Mouse (Mus musculus) kidney, embryonic 14.5 days (tissue): Measurements from ENCODE around the gene Mrgprb5. TPM values are rescaled to one million over a fixed set of nuclear protein-coding genes. Genes with fewer than 3 reads are reported as not detected.
"Not testable (repeated sequence)": the region's sequence is repeated elsewhere in the genome, so short reads cannot be mapped to it uniquely, and the experiment has no call there.

Experiments used
- ATAC-seq: fragments of 200-750 bp; cut with Nextera tagmentation; 2 replicates; pipeline ENCODE4 v1.8.0; 2017; ENCODE audit warnings: moderate number of reproducible peaks, mild to moderate bottlenecking, moderate TSS enrichment, moderate library complexity; ENCODE audit not compliant: low FRiP score, low TSS enrichment
- H3K27ac ChIP-seq: fragments of 300-500 bp; sonication (generic); 2 replicates; pipeline ENCODE4 v1.5.1; 2014; ENCODE audit warnings: low read depth, mild to moderate bottlenecking, low read length, moderate library complexity, mixed read lengths
- H3K27me3 ChIP-seq: fragments of 300-500 bp; sonication (generic); 2 replicates; pipeline ENCODE4 v1.6.1; 2014; ENCODE audit warnings: mild to moderate bottlenecking, low read length; ENCODE audit not compliant: control insufficient read depth, insufficient read depth
- H3K36me3 ChIP-seq: fragments of 300-500 bp; sonication (generic); 2 replicates; pipeline ENCODE4 v1.6.1; 2014; ENCODE audit warnings: low read length, mixed read lengths; ENCODE audit not compliant: control insufficient read depth, insufficient read depth
- H3K4me1 ChIP-seq: fragments of 300-500 bp; sonication (generic); 2 replicates; pipeline ENCODE4 v1.6.1; 2014; ENCODE audit warnings: low read length, mixed read lengths; ENCODE audit not compliant: control insufficient read depth, insufficient read depth
- H3K4me2 ChIP-seq: fragments of 300-500 bp; sonication (generic); replicated peaks from 2 replicates; pipeline ENCODE4 v1.6.1; 2014; ENCODE audit warnings: low read depth, mild to moderate bottlenecking, low read length
- H3K4me3 ChIP-seq: fragments of 300-500 bp; sonication (generic); 2 replicates; pipeline ENCODE4 v1.5.1; 2014; ENCODE audit warnings: mild to moderate bottlenecking, low read length
- H3K9ac ChIP-seq: fragments of 300-500 bp; sonication (generic); 2 replicates; pipeline ENCODE4 v1.6.1; 2014; ENCODE audit warnings: low read depth, mild to moderate bottlenecking, low read length, moderate library complexity
- H3K9me3 ChIP-seq: fragments of 300-500 bp; sonication (generic); 2 replicates; pipeline ENCODE4 v1.6.1; 2016; ENCODE audit warnings: low read length; ENCODE audit not compliant: control insufficient read depth
- WGBS: fragments of 180-500 bp; shearing (Covaris S2); extraction: QIAGEN DNeasy Blood & Tissue Kit; methylation state at CpG from one replicate; pipeline ENCODE4 v1.1.7; 2014; 5-methylcytosine and 5-hydroxymethylcytosine counted together
- polyA plus RNA-seq: library from polyadenylated mRNA; unstranded; fragments of >200 nt; fragmentation: Nextera tagmentation; extraction: Ambion mirVana; gene quantifications from 2 replicates; pipeline ENCODE4 v1.2.1, GENCODE M21; 2014

The Mrgprb5 gene
- not detected in 2 replicates for polyA plus RNA-seq

DNA sequence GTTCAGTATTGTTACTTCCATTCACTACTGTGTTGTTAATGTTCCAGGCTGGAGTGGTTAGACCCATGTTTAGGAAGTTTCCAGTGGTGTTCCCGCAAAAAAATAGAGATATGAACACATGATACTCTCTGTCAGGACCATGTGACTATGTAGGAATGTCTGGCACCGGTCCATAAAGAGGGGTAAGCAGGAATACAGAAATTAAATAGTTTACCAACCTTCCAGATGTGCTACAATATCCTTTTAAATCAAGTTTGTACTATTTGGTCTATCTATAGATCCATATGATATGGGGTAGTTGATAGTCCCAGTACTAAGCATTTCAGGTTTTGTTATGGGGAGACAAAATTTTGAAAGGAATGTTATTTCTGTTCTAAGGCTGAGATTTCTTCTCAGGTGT is at the start of gene Mrgprb5:
Mrgprb5 (minus strand) TSS at position 101 of the 400 bp plus-strand sequence.
- no peak within 1 kb of the TSS for H3K4me3 ChIP-seq
- ATAC-seq: no peak
- no peaks in the 10 kb centered on the region for H3K36me3 ChIP-seq
- H3K4me1 ChIP-seq: no peaks in the 10 kb centered on the region
- WGBS: 87% methylated on average over 2 of the region's 2 CpGs
- H3K27ac ChIP-seq: no peak within 1 kb of the TSS
- H3K27me3 ChIP-seq: no peaks in the 10 kb centered on the region
- H3K9me3 ChIP-seq: no peaks in the 10 kb centered on the region
- H3K9ac ChIP-seq: no peak within 1 kb of the TSS
- H3K4me2 ChIP-seq: no peak within 1 kb of the TSS

DNA sequence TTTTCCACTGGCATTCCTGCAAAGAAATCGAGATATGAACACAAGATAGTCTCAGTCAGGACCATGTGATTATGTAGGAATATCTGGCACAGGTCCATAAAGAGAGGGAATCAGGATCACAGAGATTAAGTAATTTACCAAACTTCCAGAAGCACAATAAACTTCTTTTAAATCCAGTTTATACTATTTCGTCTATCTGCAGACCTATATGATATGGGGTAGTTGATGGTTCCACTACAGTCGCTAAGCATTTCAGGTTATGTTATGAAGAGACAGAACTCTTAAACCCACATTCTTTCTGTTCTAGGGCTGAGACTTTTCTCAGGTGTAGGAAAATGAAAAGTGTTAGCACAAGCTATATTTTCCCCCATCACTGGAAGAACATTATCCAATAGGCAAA is 30.4 kb upstream of the Mrgprb5 start, which contains the start of gene Mrgprb4:
Mrgprb4 (minus strand) TSS at position 101 of the 400 bp plus-strand sequence.
- no peak within 1 kb of the TSS for H3K4me3 ChIP-seq
- H3K4me2 ChIP-seq: no peak within 1 kb of the TSS
- H3K36me3 ChIP-seq: no peaks in the 10 kb centered on the region
- 79% methylated on average over 3 of the region's 3 CpGs for WGBS
- no peak within 1 kb of the TSS for H3K9ac ChIP-seq
- H3K4me1 ChIP-seq: no peaks in the 10 kb centered on the region
- no peak for ATAC-seq
- no peaks in the 10 kb centered on the region for H3K27me3 ChIP-seq
- H3K27ac ChIP-seq: no peak within 1 kb of the TSS
- no peaks in the 10 kb centered on the region for H3K9me3 ChIP-seq

DNA sequence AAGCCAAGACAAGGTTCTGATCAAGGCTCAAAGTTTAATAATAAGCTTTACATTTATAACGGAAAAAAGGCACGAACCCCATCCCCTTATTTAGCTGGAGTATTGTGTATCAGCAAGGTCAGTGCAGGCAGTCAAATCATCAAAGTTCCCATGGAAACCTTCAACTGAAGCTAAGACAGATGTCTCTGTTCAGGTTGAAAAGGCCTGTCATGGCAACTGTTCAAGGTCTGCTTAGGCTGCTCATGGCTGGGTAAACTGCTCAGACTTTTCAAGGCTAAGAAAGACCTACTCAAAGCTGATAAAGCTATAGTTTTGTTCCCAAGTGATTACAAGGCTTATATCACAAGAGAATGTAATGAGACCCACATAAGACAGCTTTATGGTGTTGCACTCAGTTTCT is 1.3 kb downstream of the Mrgprb5 start:
- no peak overlapping the region for H3K9ac ChIP-seq
- no peak overlapping the region for H3K4me2 ChIP-seq
- H3K27ac ChIP-seq: no peak overlapping the region
- no peak overlapping the region for H3K4me3 ChIP-seq
- WGBS: 46% methylated on average over 2 of the region's 2 CpGs
- no peaks in the 10 kb centered on the region for H3K27me3 ChIP-seq
- ATAC-seq: no peak
- no peaks in the 10 kb centered on the region for H3K36me3 ChIP-seq
- no peaks in the 10 kb centered on the region for H3K9me3 ChIP-seq
- no peaks in the 10 kb centered on the region for H3K4me1 ChIP-seq

DNA sequence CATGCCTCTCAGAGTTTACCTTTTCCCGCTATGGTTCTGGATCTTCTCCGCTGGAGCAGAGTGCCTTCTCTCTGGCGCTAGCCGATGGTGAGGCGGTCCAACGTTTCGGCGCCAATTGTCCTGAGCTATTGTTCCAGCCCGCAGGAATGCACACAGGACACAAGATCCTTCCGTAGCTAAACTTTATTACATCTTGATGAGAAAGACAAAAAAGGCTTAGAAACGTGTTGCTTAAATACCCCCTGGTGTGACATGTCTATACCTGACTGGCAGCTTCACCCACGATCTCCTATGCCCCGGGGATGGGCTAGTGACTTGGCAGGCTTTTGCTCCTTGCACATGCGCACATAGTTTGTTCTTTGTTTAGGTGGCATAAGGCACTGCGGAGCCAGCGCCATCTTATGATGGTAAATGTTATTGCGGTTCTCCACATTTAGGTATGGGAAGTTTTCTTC is 30.5 kb downstream of the Mrgprb5 start:
- Histone ChIP-seq H3K4me1 (peaks cover 3% of the 10 kb centered on the region; the same call in 1 of the 2 replicates), H3K27me3 (no peaks in the 10 kb centered on the region), H3K4me3 (peak overlapping the region; percentile 60), H3K9ac (peak overlapping the region; percentile 67), H3K36me3 (no peaks in the 10 kb centered on the region), H3K27ac (peak overlapping the region; percentile 76), H3K9me3 (peaks cover 7% of the 10 kb centered on the region; the same call in 1 of the 2 replicates), H3K4me2 (peak overlapping the region; percentile 88)
- peak; percentile 75 for ATAC-seq
- WGBS: 2% methylated on average over 17 of the region's 17 CpGs

DNA sequence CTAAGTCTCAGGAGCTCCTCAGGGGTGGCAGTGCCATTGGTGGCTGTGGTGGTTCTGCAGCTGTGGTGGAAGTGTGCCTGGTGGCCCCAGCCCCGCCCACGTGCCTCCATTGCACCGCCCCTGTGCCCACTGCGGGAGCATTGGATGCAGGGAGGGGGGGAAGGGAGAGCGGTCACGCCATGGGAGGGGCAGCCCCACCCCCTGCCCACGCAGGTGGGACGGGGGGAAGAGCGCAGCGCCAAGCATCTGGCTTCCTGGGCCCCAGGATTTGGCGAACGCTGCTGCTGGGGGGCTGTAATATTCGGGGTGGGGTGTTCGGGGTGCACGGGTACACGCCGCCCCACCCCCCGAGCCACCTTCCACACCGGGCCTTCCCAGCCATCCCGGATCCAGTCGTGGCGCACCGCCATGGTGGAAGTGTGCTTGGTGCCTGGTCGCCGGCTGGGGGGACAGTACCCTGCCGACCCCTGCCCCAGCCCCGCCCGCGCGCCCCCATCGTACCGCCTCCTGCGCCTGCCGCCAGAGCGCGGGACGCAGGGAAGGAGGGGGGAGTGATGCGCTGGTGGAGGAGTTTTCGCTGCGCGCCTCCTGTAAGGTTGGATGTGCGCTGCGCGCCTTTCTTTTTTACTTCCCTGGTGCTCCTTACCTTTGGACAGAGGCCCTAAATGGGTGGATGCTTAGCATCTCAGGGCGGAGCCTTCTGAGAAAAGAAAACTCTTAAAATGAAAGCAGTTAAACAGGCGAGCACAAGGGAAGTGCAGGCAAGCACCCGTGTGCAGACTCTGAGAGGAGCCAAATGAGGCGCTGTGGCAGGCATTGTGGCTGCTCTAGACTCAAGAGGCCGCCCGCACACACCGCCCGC is 31.4 kb downstream of the Mrgprb5 start:
- WGBS: 2% methylated on average over 40 of the region's 52 CpGs
- peak overlapping the region; percentile 67 for H3K9ac ChIP-seq
- peaks cover 7% of the 10 kb centered on the region; the same call in 1 of the 2 replicates for H3K9me3 ChIP-seq
- peak overlapping the region; percentile 60 for H3K4me3 ChIP-seq
- H3K36me3 ChIP-seq: no peaks in the 10 kb centered on the region
- peaks cover 3% of the 10 kb centered on the region; the same call in 1 of the 2 replicates for H3K4me1 ChIP-seq
- H3K27me3 ChIP-seq: no peaks in the 10 kb centered on the region
- H3K27ac ChIP-seq: peak overlapping the region; percentile 76
- ATAC-seq: peak; percentile 94
- H3K4me2 ChIP-seq: peak overlapping the region; percentile 88

DNA sequence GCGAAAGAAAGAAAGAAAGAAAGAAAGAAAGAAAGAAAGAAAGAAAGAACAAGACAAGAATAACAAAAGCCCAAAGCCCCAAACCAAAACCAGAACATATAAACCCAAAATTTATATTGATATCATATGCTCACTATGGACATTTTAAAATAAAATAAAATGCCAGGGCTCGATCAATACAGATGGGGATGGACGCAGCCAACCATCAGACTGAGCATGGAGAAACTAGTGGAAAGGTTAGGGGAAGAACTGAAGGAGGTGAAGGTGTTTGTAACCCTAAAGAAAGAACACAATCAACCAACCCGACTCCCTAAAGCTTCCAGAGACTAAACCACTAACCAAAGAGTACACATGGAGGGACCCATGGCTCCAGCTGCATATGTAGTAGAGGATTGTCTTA is 36.1 kb downstream of the Mrgprb5 start:
- Histone ChIP-seq H3K9ac (no peak overlapping the region), H3K4me3 (no peak overlapping the region), H3K36me3 (no peaks in the 10 kb centered on the region), H3K9me3 (no peaks in the 10 kb centered on the region), H3K4me1 (peaks cover 3% of the 10 kb centered on the region; the same call in 1 of the 2 replicates), H3K4me2 (no peak overlapping the region), H3K27me3 (no peaks in the 10 kb centered on the region), H3K27ac (no peak overlapping the region)
- ATAC-seq: no peak
- 73% methylated on average over 4 of the region's 4 CpGs for WGBS

DNA sequence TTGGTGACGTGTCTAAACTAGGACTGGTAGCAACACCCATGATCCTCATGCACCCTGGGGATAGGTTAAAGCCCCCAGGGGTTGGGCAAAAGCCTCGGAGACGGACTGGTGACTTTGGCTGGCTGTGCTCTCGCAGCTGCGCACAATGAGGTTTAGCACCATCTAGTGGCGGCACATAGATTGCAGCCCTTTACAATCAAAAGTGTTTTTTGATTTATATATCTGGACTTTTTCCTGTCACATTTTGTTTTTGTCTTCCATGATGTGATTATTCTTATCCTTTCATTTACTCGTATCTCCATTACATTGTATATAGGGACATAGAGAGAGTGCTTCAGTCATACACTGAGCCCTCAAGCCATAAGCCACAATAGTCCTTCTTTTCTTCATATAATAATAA is 36.6 kb downstream of the Mrgprb5 start:
- H3K4me1 ChIP-seq, H3K9ac ChIP-seq, H3K36me3 ChIP-seq, H3K9me3 ChIP-seq, H3K4me2 ChIP-seq, H3K27me3 ChIP-seq, H3K27ac ChIP-seq: not testable (repeated sequence)
- WGBS: 2% methylated on average over 4 of the region's 7 CpGs
- H3K4me3 ChIP-seq: peak overlapping the region; percentile 41
- peak; percentile 87; the same call in 1 of the 2 replicates for ATAC-seq

DNA sequence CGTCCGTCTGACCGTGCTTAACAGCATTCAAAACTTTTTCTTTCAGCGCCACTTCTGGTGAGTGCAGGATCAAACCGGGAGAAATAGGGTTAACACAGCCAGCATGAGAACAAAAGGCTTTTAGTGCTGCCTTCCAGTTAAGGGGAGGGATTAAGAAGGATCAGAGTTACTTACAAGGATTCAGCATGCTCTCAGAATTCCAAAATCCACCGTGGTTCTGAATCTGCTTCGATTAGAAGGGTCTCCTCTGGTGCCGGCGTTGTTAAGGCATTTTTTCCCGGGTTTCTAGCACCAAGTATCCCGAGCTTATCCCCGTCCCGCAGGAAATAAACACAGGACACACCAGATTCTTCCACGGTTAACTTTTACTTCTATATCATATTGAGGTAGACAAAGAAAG is 37.0 kb downstream of the Mrgprb5 start:
- H3K27ac ChIP-seq: peak overlapping the region; percentile 89
- H3K27me3 ChIP-seq, H3K9me3 ChIP-seq, H3K4me1 ChIP-seq, ATAC-seq, H3K36me3 ChIP-seq: not testable (repeated sequence)
- H3K9ac ChIP-seq: peak overlapping the region; percentile 60
- peak overlapping the region; percentile 36; the same call in 1 of the 2 replicates for H3K4me2 ChIP-seq
- H3K4me3 ChIP-seq: peak overlapping the region; percentile 41
- WGBS: under 1% methylated on average over 10 of the region's 14 CpGs

DNA sequence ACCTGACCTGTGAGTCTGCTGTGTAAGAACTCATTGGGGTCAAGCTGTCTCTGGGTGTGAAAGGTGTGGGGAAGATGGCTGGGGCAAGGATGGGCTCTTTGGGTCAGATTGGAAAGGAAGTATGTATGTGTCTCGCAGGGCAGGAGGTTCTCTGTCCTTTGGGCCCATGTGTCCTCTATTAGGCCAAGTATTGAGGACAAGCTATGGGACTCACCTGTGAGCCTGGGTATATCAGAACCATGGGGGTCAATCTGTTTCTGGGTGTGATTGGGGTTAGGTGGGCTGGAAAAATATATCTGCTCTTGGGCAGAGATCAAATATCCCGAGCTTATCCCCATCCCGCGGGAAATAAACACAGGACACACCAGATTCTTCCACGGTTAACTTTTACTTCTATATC is 45.0 kb downstream of the Mrgprb5 start:
- H3K4me2 ChIP-seq: no peak overlapping the region
- no peaks in the 10 kb centered on the region for H3K27me3 ChIP-seq
- H3K4me3 ChIP-seq: no peak overlapping the region
- WGBS: 89% methylated on average over 5 of the region's 5 CpGs
- H3K9me3 ChIP-seq: no peaks in the 10 kb centered on the region
- no peak overlapping the region for H3K9ac ChIP-seq
- H3K36me3 ChIP-seq: no peaks in the 10 kb centered on the region; the same call in 1 of the 2 replicates
- ATAC-seq: 0 out of 2 replicates have a peak, but pooled peaks have one; percentile 39
- no peak overlapping the region for H3K27ac ChIP-seq
- H3K4me1 ChIP-seq: no peaks in the 10 kb centered on the region
